ENCODE assay signal across 15 mouse cellular contexts in the genomic region with DNA sequence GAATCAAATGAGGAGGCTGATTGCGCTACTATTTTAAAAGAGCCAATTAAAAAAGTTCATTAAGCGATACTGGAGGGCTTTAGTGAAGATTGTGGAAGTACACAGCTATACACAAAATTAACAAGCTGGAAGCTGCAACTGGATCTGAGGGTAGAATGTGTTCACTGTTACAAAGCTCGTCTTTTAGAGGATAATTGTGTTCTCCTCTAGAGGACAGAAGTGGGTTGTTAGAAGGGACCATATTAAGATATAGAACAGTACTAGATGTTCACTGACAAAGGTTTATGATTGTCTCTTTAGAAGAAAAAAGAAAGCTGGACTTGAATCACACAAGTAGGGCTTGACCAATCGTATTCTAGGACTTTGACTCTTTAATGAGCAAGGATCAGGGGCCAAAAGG.
"Had no signal": no experiment of that assay in that cellular context is flagged by ENCODE, and none has a peak within 500 bp of the region (broad histone marks: within the 10 kb centered on the region; RNA-seq: fewer than 3 reads in every experiment).

No protein-coding gene starts in this region.

- H3K9me3 ChIP-seq: limb, embryonic 10.5 days; liver, embryonic 13.5 days; lung, embryonic 15.5 days; megakaryocyte, embryonic 14.5 days had no signal

- H3K4me3 ChIP-seq: left cerebral cortex, adult 2 months; limb, embryonic 10.5 days; liver, embryonic 13.5 days; lung, embryonic 15.5 days; megakaryocyte, embryonic 14.5 days had no signal

- H3K27me3 ChIP-seq: liver, embryonic 13.5 days; lung, embryonic 15.5 days had no signal

- H3K36me3 ChIP-seq: limb, embryonic 10.5 days; liver, embryonic 13.5 days; lung, embryonic 15.5 days had no signal

- ATAC-seq: liver, postnatal 0 days; midbrain, embryonic 16.5 days had no signal

- H3K4me1 ChIP-seq: liver, embryonic 13.5 days; lung, embryonic 15.5 days; megakaryocyte, embryonic 14.5 days had no signal

- H3K9ac ChIP-seq: liver, embryonic 13.5 days; liver, postnatal 0 days; lung, embryonic 15.5 days had no signal

- H3K4me2 ChIP-seq: liver, embryonic 13.5 days; lung, embryonic 15.5 days; midbrain, embryonic 11.5 days had no signal

- H3K27ac ChIP-seq: kidney, postnatal 0 days; left cerebral cortex, adult 2 months; limb, embryonic 10.5 days; liver, embryonic 13.5 days; lung, embryonic 15.5 days; macrophage had no signal

- DNase-seq: kidney, adult 8-10 months; kidney, postnatal 36 days; liver, embryonic 13.5 days; liver, postnatal 0 days; lung, postnatal 14 days; right cerebral cortex, postnatal 14 days; thymus, postnatal 4 days had no signal
